Mouse (Mus musculus): ENCODE data around the gene Wnt16. TPM values are rescaled to one million over a fixed set of nuclear protein-coding genes. Genes with fewer than 3 reads are reported as not detected.
"Not testable (repeated sequence)": the region's sequence is repeated elsewhere in the genome, so short reads cannot be mapped to it uniquely, and the experiment has no call there.

The Wnt16 gene
- 0.04 and 0.11 TPM in 2 replicates for polyA plus RNA-seq (2012; rRNA removed)

DNA sequence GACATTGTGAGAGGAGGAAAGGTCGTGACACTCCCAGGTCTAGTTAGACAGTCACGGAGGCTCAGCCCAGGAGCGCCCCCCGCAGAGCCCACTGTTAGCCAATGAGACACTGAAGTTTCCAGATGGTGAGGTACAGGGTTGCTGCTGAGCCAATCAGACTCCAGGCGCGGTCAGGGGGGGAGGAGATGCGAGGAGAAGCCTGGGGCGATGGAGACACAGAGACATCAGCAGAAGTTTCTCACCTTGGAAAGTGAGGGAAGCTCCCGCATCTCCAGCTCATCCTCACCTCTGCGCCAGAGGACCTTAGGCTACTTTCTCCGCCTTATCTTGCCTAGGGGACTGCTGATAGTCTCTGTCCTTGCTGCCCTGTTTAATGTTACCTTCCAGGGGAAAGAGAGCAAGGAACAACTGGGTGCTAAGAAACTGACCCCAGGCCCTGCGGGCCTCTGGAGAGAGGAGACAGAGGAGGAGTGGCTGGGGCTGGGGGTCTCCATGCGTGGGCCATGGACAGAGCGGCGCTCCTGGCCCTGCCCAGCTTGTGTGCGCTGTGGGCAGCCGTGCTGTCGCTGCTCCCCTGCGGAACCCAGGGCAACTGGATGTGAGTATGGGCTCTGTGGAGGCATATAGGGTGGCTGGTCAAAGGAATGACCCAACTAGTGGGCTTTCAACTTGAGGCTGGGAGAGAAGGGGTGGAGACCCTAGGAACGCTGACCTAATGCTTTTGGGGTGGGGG is at the start of gene Wnt16:
Wnt16 (plus strand) TSS at position 224 of the 733 bp plus-strand sequence.
- no peak for DNase-seq (ENCODE audit: low spot score)

DNA sequence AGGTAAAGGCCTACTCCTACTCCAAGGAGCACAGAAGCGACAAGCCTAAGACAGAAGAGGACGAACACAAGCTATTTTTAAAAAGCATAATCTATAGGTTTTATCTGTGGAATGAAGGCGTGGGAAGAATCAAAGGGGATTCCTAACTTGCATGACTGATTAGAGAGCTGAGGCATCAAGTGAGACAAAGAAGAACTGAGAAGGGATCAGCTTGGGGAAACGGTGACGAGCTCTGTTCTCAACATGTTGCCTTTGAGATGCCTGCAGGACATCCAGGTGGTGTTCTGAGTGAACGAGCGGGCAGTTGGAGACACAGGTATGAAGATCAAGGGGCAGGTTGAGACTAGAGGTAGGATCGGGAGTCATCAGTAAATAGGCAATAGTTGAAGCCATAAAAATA is 44.7 kb upstream of the Wnt16 start:
- DNase-seq (ENCODE audit: low spot score): no peak

DNA sequence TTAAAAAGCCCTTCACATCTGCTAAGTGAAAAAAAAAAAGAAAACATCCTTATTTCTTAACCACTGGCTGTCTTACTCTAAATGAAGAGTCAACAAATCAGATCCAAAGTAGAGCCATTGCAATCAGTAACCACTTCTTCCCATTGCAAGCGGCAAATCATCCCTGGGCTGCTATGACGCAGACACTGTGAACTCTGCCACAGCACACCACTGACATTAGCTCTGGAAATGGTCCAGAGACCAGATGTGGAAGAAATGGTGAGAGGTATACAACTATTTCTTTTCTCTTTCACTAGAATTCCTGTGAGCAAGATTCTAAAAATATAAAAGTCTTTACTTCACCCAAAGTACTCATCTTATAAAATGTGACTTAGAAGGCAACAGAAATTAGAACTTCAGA is 41.3 kb upstream of the Wnt16 start:
- no peak for DNase-seq (ENCODE audit: low spot score)

DNA sequence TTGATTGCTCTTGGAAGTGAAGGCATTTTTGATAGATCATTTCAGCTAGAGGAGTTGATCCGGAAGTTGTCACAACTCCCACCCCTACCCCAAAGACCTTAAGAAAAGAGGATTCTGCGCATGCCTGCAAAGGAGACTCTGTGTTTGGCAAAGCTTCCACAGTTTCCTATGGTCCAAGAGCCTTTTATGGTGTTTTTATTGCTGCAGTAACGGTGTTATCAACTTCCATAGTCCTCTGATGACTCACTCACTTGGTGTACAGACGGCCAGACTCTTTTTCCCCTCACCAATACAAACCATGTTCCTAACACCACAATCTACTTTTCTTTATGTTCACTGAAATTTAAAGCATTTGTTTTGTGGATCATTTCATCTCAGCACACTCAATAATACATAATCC is 29.2 kb upstream of the Wnt16 start:
- DNase-seq (ENCODE audit: low spot score): no peak

DNA sequence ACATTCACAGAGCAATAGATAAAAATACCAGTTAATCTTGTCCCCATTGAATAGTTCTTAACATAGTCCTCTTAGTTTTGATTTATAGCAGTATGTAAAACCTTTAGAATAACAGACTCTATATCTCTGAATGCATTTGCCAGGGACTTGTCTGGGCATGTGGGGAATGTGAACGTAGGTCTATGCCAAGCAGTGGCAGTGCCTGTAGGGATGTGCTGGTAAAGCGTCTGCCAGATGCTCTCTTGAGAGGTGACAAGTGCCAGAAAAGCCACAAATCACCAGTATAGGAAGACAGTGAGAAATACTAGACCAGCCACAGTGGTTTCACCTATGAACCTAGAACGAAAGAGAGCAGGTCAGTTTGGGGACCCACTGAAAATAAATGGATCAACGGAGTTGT is 25.5 kb upstream of the Wnt16 start:
- DNase-seq (ENCODE audit: low spot score): no peak

DNA sequence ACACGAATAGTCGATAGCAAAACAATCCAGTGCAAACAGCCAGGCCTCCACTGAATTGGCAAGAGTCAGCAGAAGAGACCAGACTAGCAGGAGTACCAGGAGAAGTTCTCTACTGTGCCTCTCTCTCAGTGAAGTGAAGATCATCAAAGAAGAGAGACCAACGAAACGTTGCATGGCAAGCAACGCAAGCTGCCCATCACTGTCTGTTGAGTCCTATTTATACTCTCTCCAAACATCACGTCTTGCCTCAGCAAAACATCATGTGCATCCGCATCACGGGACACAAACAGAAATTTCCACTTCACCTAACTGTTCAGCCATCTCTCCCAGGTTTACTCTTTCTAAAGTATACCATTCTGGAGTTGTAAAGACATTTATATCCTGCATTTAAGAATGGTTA is 23.9 kb upstream of the Wnt16 start:
- DNase-seq (ENCODE audit: low spot score): not testable (repeated sequence)

DNA sequence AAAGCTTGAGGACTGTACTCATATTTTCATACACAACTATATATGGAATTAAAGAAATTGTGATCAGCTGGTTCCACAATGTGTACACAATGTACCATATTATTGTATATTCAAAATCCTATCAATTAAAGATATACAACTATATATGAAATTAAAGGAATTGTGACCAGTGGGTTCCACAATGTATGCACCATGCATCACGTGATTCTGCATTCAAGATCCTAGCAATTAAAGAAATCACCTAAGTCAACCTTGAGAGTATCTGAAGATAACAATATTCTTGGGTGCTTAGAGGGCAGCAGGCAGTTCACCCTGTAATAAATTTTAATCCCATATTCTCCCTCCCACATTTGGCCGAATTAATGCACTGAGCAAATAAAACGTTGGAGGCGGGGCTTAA is 22.0 kb upstream of the Wnt16 start:
- DNase-seq (ENCODE audit: low spot score): no peak

DNA sequence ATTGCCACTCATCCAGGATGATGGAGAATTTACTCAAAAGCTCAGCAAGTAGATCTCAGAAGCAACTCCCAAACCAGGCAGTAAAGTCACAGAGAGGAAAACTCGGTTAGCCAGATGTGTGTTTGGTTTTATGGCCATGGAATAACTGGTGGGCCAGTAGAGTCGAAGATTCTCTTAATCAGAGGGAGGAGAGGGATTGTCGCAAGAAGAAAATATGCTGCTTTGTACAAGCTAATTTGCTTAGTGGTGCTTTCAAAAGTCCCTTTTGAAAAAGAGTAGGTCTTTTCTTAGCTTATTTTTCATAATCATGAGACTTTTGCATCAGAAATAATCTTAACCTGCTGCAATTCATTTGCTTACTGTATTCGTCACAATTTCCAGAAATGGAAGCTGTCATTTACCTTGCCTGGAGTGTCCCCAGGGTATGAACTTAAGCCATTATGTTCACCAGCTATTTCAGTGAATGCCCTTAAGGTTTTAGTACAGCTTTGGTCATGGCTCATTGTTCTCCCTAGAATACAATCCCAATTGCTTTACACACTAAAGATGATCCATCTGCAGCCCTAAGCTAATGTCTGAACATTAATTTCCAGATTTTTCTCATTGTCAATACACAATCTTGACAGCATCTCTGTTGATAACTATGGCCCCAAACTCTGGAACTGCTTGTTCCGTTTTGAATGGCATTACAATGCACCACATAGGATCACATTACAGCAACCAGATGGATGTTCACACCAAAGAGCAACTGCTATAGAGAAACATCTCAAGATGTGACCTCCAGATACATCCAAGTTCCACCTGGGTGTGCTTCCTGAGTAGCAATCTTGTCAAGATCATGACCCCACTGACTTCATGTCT is 20.0 kb upstream of the Wnt16 start:
- no peak for DNase-seq (ENCODE audit: low spot score)

DNA sequence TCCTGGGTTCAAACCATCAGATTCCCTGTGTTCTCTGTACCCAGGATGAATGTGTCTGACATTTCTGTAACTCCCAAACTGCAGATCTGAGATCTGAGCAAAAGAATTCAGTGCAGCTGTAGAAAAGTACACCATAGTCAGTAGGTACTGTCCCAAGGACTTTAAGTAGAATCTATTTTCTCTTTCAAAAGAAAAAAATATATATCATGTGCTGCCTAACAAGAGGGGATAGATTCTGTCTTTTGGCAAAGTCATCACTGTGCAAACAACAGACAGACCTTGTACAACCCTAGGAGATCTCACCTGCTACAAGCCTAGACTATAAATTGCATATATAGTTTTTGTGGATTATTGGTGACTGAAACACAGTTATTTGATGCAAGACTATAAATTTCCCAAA is 19.4 kb upstream of the Wnt16 start:
- no peak for DNase-seq (ENCODE audit: low spot score)

DNA sequence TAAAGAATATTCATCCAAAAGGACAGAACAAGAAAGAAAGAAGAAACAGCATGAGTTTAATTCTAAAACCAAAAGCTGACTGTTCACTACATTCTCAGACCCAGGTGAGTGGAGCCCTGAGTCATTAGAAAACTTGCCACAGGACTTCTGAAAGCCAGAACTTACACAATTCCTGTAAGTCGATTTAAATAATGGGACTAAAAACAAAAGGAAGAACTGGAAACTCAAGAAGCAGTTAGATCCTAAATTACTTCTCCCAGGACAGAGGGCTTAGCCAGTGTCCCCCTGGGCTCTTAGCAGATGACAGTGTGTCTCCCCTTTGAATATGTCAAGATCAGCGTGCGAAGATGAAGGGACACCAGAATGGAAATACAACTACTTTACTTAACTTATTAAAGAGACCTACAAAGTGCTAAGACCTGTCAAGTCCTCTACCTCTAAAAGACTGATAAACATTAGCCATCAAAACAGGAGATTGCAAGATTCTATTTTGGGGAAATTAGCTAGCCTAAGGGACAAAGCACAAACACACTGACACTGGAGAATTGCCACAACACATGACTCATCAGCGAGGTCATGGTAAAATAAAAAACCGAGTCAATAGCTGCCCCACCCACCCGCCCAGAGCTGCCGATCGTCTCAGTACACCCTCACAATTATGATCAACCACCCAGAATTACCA is 18.0 kb upstream of the Wnt16 start:
- DNase-seq (ENCODE audit: low spot score): no peak

DNA sequence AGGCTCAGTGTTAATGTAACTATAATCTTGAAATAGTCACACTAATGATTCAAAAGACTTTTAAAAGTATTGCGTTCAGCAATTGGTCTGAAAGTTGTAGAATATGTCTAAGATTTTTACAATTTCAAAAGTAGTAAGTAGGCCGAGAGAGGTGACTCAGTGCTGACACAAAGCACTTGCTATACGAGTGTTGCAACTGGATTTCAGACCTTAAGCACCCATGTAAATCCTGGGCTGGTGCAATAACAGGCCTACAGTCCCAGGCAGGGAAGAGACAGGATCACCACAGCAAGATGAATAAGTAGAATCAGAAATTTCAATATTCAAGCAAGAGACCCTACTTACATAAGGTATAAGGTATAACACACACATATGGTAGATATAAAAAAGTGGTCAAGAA is 10.1 kb upstream of the Wnt16 start:
- no peak for DNase-seq (ENCODE audit: low spot score)

DNA sequence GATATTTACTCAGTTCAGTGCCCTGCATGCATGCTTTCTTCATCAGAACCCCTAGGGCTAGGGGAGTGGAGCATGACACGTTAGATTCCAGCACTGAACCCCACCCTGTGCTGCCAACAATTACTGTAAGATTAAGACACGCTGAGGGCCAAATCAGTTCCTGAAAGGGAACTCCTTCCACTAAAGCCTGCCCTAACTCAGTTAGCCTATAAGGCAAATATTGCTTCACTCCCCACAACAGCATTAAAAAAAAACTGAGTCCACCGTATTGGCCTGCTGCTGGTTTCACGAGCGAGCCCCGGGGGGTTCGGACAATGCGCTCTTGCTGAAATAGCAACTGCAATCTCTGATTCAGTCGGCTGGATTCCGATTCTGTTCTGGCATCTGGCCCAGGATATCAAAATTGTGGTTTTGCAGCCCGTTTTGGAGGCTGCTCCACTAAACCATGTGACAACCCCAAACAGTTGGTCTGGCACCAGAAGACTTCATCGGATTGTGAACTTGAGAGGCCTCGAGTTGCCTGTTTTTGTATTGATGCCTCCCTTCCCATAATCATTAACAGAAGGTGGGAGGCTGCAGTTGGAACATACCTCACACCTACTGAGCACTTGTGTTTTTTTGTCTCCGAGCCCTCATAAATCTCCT is 7.7 kb upstream of the Wnt16 start:
- no peak for DNase-seq (ENCODE audit: low spot score)

DNA sequence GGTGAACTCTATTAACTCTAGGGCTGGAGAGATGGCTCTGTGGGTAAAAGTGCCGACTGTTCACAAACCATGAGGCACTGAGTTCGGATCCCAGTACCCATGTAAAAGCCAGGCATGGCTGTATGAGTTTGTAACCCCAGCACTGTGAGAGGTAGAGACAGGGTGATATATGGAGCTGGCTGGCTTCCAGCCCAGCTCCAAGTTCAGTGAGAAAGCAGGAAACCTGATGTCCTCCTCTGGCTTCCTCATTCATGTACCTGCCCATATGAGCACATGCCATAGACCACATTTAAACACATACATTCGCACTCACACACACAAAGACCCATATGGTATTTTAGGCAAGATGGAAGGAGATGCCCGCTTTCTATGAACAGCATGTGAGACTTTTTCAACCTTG is 5.6 kb upstream of the Wnt16 start:
- DNase-seq (ENCODE audit: low spot score): no peak

DNA sequence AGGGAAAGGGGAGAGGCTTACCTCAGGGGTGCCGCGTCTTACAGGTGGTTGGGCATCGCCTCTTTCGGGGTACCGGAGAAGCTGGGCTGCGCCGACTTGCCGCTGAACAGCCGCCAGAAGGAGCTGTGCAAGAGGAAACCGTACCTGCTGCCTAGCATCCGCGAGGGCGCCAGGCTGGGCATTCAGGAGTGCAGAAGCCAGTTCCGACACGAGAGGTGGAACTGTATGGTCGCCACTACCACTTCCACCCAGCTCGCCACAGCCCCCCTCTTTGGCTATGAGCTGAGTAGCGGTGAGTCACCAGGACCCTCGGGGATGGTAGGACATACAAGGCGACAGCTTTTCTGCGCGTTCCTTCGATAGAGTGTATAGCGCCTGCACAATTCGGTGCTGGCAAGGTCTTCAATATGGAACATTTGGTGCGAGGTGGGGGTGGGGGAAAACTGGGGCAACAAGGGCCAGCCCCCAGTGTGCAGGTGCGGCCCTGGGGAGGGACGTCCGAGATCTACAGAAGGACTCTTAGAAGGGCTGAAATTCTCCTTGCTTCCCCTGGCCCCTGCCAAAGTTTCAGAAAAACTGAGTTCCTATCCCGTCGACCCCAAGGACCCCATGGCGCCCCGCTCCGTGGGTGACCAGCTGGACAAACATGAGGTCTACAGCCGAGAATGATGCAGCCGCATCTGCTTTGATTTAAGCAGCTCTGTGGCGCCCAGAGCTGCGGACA is 872 bp downstream of the Wnt16 start:
- DNase-seq (ENCODE audit: low spot score): no peak

DNA sequence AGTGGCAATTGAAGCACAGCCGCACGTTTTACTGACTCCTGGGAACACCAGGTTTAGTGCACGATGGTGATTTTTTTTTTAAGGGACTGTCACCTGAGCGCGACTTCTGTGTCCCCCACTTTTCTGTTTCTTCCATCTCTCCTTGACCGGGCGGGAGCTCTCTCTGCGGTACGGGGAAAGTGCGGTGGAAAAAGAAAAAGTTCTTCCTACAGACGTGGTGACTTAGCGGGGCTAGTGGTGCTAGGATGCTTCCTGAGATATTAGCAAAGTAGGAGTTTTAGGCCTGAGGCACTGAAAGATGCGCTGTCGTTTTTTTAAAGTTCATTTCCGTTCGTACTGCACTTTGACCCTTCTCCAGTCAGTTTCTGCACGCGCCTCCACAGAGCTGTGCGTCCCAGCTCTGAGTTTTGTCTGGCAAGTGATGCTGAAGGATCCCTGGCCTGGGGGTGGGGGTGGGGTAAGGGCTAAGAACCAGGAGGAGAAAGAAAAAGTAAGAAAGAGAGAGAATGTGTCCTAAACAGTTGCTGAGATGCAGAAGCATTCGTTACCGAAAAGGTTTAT is 1.5 kb downstream of the Wnt16 start:
- DNase-seq (ENCODE audit: low spot score): no peak

DNA sequence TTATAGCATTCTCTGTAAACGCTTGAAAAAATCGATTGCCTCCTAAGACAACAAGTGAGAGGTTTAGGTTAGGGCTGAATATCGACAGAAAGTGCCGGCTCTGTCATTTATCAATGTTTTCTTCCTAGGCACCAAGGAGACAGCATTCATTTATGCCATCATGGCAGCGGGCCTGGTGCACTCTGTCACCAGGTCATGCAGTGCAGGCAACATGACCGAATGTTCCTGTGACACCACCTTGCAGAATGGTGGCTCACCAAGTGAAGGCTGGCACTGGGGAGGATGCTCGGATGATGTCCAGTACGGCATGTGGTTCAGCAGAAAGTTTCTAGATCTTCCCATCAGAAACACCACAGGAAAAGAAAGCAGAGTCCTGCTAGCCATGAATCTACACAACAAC is 2.8 kb downstream of the Wnt16 start:
- no peak for DNase-seq (ENCODE audit: low spot score)

DNA sequence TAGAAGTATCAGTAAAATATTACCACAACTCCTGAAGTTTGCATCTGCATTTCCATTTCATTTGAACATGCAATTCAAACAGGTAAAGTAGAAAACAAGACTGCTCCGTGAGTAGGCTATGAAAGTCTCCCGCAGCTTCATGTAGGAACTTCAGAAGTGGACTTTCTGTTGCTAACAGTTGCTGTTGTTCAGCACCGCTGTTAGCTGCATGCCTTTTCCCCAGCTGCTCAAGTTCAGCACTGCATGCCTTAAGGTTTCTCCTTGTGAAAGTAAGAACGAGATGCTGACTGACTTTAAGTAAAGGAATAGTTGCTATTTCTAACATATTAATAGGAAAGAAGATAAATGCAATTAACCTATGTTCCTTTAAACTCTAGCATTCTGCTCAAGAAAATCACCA is 4.0 kb downstream of the Wnt16 start:
- no peak for DNase-seq (ENCODE audit: low spot score)

DNA sequence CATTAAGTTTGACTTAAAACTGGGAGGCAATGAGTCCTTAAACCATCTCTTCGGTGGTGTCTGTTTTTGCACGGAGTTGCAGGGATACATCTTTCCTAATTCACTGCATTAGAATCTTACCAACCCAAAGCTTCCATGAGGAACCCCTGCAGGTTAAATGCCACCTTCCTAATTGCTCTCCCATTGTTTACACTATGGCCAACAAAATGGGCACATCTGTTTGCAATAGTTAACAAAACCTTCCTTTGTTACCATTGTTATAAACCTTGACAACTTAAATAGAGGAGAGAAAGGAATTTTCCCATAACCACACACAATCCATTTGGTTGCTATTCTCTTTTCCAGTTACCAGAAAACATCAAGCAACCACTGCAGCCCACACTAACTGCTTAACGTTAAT is 5.9 kb downstream of the Wnt16 start:
- DNase-seq (ENCODE audit: low spot score): no peak

DNA sequence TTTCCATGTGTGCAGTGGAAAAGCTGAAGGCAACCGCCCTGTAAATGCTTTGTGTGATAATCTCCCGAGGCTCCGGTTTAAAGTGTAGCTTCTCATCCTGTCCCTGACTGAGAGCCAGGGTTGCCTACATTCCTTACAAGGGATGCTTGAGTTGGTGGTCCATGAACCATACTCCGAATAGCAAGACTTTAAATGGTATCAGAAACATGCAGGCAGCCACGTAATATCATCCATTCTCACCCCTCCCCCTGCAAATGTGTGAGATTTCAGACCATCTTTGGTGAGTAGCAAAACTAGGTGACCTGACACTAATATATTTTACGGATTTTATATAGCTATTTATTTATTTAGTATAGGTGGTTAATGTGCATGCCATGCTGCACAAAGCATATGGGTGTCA is 9.0 kb downstream of the Wnt16 start:
- DNase-seq (ENCODE audit: low spot score): no peak

DNA sequence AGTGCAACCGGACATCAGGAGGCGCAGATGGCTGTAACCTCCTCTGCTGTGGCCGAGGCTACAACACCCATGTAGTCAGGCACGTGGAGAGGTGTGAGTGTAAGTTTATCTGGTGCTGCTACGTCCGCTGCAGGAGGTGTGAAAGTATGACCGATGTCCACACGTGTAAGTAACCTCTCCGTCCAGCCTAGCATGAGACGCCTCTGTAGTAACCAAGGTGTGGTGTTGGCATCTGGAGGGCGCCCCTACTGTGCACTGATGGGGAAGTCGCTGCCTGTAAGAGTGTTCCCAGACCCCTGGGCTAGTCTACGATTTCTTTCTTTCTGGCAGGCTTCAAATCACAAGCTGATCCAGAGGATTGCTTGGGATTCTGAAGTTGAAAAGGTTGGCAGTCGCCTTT is 10.0 kb downstream of the Wnt16 start:
- DNase-seq (ENCODE audit: low spot score): no peak

DNA sequence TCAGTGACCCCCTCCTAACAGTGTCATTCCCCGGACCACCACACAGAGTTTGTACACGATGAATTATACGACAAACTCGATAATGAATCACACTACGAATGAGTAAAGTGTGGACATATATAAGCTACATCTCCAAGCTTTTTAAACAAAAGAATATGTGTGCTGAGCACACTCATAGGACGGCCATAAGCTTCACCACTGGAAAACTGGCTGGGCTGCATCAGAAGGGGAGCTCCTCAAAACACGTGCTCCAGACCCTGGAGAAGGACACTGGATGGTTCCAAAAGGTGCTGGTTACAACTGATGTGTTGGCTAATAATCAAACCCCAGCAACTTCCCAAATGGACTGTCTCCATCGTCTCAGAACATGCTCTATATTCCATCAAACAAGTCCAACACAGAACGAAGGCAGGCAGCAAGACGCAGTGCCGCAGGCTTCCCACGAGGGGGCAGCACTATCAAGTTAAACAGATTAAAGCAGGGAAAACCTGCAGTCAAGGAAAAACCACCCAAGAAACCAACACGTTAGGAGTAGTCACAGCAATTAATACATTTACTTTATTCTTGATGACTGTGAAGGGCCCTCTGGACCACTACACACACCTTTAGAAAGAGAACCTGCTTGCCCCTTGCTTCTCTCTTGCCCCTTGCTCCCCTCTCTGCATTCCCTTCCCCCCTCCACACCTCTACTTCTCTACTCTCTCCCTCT is 37.5 kb downstream of the Wnt16 start:
- DNase-seq (ENCODE audit: low spot score): peak; percentile 59

Measured in urinary bladder, adult 2 months (tissue).